Mouse (Mus musculus) cerebellum, postnatal 10 days (tissue): Measurements from ENCODE around the gene Gm10309.

Experiments
- DNase-seq, 2 experiments: peaks; one replicate each; pipeline ENCODE4 v3.0.0; 2021; ENCODE audit warnings: mixed read lengths in 2 of 2

Gm10309 gene

DNA sequence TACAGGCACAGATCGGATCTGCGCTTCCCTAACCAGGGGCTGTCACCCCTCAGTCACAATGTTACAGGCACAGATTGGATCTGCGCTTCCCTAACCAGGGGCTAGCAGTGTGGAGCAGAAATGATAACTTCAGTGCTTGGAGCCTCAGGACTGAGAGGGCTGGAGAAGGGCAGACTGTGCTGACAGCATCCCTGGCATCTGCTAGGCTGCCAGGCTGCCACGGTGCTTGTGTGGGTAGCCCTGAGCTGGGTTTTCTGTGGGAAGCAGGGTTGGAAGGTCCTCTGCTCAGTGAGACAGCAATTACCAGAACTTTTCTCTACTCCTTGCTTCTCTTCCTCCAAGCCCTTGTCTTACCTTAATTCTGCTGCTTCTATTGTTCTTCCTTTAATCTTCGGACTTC, 37.1 kb downstream of the Gm10309 start:
- peak; percentile 45 to 52 for DNase-seq

DNA sequence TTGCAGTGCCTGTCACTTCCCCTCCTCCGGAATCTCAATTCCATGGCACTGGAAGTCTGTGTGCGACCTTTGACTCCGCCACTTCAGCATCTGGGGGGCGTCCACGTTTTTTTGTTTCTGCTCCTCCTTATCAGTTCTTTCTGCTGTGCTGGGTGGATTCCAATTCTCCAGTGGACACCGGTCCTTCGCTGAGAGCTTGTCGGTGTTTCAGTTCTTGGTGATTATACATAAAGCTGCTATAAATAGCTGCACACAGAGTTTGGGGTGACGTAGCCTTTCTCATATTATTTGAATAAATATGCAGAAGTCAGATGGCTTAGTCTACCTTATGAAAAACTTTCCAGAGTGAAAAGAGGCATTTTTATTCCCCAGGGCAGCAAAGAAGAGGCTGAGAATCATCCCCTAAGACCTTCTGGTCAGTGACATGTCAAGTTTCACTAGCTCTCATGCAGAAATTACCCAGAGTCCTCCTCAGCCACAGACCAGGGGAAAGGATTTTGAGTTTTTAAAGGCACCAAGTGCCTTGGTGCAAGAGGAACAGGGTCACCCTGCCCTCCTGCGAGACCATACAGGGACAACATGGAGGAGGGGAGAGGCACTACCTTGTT, 37.6 kb downstream of the Gm10309 start:
- no peak for DNase-seq

DNA sequence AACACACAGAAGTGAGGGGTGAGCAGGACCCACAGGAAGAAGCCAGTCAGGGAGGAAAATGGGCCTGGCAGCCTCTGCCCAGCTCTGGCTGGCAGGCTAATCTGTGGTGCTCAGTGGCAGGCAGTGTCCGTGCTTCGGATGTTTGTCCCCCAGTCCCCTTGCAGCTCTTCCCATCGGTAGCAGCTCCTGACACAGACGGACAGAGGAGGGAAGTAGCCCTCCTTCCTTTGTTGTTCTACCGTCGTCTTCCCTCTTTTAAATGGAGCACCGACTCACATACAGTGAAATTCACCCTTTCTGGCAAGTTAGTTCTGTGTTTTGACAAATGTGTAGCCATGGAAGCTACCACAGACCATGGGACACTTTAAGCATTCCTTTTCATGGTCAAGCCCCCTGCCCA, 38.2 kb downstream of the Gm10309 start:
- no peak for DNase-seq

DNA sequence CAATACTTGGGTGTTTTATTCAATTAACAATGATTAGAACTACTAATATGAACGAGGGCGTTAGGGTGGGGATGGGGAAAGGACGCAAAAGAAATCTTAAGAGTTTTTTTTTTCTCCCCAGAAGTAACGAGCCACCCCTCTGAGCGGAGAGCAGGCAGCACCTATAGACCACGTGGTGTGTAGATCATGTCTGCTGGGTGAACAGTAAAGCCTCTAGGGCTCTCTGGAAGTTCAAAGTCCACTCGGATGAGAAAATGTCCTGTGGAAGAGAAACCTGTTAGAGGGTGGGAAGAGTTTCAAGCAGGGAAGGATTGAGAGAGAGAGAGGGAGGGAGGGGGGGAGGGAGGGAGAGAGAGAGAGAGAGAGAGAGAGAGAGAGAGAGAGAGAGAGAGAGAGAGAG, 38.6 kb downstream of the Gm10309 start:
- DNase-seq, result no peak

DNA sequence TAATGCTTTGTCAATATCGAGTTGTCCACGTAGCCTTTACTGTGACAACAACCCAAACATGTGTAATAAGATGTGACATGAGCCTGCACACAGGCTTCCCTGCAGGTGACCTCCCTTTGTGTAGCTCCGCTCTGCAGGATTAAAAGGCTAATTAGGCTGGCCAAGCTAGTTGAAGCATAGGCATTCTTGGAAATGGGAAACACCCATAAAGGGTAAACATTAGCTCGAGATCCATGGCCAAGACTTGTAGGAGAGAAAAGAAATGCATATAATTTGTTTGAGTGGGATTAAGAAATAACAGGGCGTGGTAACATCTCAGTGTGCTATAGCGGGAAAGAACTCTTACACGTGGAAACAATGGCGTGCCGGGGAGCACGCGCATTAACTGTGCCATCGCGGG, 39.2 kb downstream of the Gm10309 start:
- no peak for DNase-seq

DNA sequence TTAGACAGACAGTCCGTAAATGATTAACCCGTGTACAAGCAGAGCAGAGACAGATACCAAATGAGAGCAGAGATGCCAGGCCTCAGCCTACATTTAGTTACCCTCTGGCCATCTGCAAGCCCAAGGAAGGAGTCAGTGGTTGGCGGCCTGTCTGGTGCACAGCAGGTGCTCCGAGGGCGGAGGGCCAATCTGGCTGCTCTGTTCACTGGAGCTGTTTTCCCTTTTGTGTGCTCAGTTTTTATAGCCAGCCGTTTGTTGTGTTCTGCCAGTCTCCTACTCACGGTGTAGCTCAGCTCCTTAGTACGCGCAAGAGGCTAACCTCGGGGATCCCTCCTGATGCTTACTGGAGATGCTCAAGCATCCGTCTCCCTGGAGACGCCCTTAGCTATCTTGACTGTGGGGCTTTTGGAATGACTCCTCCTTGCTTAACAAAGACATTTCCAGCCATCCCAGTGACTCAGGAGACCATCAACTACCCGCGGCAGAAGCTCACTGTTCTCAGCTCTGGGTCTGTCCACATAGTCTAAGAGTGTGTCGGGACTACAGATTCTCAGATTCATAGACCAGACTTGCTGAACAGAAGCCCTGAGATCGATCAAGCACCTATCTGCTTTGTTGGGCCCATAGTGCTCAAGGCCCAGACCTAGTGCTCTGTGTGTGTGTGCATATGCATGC, 40.2 kb downstream of the Gm10309 start:
- peak; percentile 93 to 95 for DNase-seq

DNA sequence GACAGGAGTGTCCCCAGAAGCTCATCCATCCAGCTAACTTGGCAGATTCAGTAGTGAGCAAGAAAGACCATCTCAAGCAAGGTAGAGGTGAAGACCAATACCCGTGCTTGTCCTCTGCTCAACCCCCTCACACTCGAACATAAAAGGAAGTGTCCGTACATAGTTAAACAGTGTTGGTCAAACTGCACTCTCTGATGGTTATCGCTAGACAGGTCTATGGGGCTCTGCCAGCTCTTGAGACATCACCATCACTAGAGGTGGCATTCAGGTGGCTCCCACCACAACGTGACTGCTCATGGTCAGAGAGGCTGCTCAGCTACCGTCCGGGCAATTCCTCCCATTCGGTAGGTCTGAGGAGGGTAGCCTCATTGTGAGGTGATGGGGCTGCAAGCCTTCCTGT, 40.8 kb downstream of the Gm10309 start:
- DNase-seq, result no peak

DNA sequence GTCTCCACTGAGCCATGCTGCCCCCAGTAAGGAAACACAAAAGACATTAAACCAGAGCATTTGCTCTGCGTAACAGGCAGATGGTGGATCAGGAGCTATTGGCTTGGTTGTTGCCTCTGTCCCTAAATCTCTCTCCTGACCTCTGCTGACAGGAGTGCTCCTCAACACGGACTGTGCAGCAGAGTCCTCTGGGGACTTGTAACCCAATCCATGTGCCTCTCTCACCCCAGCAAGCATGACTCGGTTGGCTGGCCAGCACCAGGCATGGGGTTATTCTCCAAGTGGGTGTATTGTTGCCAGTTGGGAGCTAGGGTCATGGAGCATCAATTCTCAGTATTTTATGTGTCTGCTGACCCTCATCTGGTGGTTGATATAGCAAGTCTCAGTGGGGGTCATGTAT, 41.7 kb downstream of the Gm10309 start:
- DNase-seq, result no peak

DNA sequence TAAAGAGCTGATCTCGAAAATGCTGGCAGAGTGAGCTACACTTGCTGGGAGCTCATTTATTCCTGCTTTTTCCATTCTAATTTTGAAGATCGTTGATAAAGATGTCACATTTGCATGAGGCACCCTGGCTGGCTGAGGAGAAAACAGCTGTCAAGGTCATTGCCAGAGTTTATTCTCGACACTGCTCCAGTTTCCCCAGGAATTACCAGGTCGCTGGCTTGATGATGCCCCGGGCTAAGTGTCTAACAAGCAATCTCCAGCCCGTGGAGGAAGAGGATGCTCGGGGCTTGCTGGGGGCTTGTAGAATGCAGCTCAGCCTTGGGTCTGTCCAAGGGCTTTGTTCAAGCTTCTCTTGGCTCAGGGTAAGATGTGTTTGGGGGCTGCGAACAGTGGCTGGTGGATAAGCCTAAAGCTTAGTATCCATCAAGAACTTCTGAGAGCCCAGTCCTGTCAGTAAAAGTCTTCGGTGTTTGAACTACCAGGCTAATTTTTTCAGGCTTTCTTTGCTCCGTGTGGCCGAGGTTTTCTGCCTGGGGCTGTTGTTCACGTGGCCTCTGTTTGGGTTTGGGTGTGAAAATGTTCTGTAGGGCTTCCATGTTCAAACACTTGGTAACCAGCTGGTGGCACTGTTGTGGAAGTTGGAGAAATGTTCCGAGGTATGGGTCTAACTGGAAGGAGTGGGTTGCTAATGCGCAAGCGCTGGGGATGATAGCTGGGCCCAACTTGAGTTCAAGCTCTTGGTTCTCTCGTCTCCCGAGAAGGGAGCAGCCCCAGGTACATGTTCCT, 44.2 kb downstream of the Gm10309 start:
- peak; percentile 45 to 49 for DNase-seq

DNA sequence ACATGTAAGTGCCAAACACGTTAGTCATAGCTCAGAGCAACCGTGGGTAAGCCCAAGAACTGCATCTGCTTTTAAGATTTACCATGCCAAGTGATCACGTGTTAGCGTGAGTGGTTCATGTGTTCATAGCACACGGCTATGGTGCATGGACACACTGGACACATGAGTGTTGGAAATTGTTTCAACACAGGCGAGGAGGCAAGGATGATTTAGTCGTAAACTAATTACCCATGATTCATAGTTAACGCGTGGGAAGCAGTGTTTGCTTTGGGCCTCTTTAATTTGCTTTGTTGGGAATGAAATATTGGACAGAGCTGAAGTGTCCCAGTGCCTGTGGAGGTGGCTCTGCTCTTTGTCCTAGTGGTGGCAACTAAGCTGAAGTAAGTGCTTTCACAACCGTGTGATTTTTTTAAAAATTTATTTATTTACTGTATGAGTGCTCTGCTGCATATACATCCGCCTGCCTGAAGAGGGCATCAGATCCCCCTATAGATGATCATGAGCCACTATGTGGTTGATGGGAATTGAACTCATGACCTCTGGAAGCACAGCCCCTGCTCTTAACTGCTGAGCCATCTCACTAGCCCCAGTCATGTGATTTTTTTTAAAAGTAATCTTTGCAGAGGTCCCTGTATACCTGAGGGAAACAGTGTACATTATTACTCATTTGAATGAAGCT, 46.6 kb downstream of the Gm10309 start:
- no peak for DNase-seq

DNA sequence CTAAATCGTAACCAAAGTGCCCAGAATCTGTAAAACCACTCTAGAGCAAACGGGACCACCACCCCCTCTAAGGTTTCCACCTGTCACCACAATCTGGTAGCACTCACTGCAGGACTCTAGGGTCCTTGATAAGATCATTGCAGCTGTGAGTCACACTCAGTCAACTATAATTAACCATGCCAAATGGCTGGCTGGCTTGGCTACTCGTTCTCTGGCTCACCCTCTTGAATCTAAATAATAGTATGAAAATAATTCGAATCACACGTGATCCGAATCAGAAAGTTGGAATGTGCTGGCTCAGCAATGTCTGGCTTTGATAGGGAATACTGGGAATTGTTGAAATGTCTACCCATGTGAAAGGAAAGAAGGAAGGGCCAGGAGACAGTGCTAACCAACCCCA, 48.5 kb downstream of the Gm10309 start:
- peak; percentile 40 to 55 for DNase-seq

DNA sequence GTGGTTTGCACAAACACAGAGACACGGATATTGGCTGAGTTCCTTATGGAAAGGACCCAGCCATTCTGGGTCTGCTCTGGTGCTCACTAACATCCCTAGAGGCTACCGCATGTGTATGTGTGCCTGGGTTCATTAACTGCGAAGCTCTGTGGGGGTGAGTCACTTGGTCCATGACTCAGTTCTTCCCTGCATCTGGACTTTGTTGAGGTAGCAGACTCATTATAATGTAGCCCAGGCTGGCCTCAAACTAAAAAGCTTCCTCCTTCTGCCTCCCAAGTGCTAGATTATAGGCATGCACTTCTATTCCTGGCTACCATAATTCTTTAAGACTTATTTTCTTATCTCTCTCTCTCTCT, 50.7 kb downstream of the Gm10309 start:
- DNase-seq, result no peak

DNA sequence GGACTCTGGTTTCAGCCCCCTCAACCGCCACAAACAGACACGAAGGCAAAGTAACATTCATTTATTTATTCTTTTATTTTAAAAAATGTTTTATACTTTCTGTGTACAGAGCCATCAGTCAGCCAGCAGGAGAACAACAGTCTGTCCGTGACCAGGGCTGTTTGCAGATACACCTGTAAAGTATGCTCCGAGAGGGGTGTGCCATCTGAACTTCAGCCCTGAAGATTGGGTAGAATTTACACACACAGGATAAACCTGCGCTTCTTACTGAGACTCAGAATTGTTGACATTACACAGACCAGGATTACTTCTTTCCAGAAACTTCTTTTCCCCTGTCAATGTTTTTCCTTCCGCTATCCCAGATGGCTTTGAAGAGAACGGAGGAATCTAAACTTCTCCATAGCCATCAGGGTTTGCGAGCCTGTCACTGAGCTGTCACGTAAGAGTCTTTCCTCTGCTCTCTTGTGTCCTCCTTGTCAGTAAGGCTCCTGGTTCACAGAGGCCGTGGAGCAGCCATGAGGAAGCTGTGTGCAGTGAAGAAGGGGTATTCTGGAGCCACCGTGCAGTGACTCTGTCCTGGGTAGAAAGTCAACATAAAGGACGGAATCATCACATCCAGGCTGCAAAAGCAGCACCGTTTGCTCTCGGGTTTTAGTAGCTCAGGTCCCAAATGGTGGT, 51.2 kb downstream of the Gm10309 start:
- no peak for DNase-seq

DNA sequence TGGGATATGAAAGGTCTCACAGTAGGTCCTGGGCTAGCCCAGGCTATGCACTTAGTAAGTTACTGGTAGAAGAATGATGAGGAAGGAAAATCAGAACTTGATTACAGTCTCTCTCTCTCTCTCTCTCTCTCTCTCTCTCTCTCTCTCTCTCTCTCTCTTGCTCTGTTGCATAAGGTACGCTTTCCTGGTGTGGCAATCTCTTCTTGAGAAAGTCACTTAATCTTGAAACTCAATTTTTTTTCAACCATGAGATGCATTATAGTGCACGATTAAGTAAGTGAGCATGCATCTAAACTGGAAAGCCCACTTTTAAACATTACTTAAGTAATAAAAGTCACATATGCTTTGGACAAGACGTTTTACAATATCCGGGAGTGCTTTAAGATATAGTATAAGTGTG, 52.1 kb downstream of the Gm10309 start:
- no peak for DNase-seq
